Mouse (Mus musculus) heart, postnatal 10 days (tissue): ENCODE data around the gene Ppwd1. TPM values are rescaled to one million over a fixed set of nuclear protein-coding genes. Genes with fewer than 3 reads are reported as not detected.
"Not testable (repeated sequence)": the region's sequence is repeated elsewhere in the genome, so short reads cannot be mapped to it uniquely, and the experiment has no call there.

ENCODE experiments used
- DNase-seq, 2 experiments: peaks; one replicate each; pipeline ENCODE4 v3.0.0; 2021
- intact Hi-C: fragments of 180-260 bp; cut with DNase I; formaldehyde crosslinking; loops from one replicate; pipeline ENCODE4 v1.15.1; 2025
- total RNA-seq, 2 experiments: library from RNA; stranded (reverse); gene quantifications; 2 replicates each; pipeline ENCODE4 v1.2.3; 2021

The Ppwd1 gene
- total RNA-seq: 10 to 100 TPM in 1 of 2 experiments, 1 to 10 TPM in 1; 8.8 to 10.2 TPM

DNA sequence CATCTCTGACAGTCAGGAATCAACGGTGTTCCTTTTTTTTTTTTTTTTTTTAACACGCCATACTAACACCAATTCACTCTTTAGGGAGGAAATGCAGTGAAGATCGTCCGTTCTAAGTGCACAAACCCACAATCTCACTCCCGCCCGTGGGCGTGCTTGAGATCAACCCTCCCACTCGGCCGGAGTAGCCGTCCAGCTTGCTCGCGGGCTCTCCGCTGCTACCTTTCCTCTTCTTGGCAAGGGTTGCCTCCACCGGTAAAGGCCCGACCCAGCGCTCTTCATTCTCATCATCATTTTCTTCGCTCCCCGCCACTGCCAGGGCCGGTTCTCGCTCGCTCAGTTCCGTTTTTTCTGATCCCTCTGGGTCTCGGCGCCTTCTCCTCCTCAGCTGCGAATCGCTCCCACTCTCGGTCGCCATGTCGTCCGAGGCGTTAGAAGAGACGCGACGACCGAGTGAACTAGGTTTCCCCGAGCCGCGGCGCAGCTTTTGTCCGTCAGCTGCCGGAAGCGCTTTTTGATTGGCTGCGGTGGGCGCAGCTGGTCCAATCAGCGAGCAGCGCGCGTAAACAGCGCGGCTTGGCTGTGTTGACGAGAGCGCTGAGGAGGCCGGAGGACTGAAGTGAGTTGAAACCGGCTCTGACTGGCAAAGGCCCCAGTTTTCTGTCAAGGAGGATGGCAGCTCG, at the start of gene Ppwd1, which contains the start of gene Cenpk:
Gene Ppwd1 (minus strand): TSS at position 460 of the 683 bp plus-strand sequence.
Gene Cenpk (plus strand): TSS at position 228 of the 683 bp plus-strand sequence.
- intact Hi-C loops: loop anchor here (5.0 kb wide), 1 partner anchor 46 kb away; no protein-coding TSS in a partner anchor

DNA sequence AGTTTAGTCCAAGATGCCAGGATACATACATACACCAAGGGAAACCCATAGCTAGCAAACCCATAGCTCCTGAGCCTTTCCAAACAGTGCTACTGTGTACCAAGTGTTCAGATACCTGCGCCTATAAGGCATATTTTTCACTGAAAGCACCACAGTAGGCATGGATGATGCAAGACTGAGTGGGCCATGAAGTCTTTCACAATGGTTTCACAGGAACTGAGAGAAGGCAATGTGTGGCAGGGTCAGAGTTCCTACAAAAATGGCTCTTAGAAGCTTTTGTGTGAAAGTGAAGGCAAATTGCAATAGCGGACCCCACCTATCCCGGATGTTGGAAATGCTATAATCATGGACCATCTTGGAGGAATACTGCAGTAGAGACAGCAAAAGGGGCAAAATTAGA, 30.4 kb upstream of the Ppwd1 start:
- intact Hi-C loops: no loop called here
- no peak for DNase-seq

More for the DNA sequence above, at the start of gene Ppwd1, which contains the start of gene Cenpk:
- peak; percentile 98 to 99 for DNase-seq

DNA sequence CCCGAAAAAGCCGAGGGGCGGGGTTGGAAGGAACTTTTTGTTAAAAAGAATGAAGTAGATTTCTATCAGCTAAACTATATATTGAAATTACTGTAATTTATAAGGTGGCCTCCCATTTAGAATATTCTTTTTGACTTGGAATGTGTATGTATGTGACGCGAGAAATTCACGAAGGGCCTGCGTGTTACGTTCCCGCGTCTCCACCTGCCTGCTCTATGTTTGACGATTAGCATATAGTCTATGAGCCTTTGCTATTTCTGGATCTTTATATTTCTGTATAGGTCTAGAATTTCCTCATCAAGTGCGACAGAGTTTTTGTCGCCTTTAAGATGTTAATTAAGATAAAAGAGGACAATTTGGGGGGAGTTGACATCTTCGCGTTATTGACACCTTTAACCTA, 538 bp upstream of the Ppwd1 start:
- no peak for DNase-seq
- intact Hi-C loops: loop anchor here (5.0 kb wide), 1 partner anchor 47 kb away; no protein-coding TSS in a partner anchor

- no peak for DNase-seq
Observed at GRCm38 (mm10) chr13:104227478-104227877, 1.2 kb downstream of the Ppwd1 start.

DNA sequence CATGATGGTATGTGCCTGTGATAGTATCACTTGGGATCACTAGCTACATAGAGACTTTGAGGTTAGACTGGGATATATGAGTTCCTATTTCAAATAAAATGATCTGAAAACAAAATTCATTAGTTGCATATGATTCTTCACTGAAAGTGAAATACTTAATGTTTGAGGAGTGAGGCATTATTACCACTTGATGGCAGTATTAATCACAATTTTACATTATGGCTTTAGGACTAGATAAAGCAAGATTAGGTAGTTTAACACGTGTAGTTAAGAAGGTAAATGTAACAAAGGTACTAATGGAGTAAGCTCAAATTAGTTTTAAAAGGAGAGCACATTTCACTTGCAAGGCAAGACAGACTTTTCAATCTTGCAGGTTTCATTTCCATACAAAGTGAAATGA, 24.3 kb downstream of the Ppwd1 start:
- DNase-seq: no peak
- intact Hi-C loops: no loop called here

More at GRCm38 (mm10) chr13:104227478-104227877, 1.2 kb downstream of the Ppwd1 start:
- intact Hi-C loops: loop anchor here (5.0 kb wide), 1 partner anchor 45 kb away; no protein-coding TSS in a partner anchor

DNA sequence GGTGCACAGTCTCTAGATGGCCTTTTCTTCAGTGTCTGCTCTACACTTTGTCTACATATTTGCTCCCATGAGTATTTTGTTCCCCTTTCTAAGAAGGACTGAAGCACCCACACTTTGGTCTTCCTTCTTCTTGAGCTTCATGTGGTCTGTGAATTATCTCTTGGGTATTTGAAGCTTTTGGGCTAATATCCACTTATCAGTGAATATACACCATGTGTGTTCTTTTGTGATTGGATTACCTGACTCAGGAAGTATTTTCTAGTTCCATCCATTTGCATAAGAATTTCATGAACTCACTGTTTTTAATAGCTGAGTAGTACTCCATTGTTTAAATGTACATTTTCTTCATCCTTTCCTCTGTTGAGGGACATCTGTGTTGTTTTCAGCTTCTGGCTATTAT, 32.8 kb downstream of the Ppwd1 start:
- intact Hi-C loops, DNase-seq: not testable (repeated sequence)

DNA sequence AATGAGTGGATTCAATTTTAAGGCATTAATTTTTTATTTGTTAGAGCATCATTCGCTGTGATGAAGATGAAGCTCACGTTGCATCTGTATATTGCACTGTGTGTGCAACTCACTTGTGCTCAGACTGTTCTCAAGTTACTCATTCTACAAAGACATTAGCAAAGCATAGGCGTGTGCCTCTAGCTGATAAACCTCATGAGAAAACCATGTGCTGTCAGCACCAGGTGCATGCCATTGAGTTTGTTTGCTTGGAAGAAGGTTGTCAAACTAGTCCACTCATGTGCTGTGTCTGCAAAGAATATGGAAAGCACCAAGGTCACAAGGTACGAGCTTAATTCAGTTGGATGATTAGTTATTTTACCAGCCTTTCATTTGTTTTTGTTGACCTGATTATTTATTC, 41.3 kb downstream of the Ppwd1 start:
- DNase-seq: no peak
- intact Hi-C loops: no loop called here

- intact Hi-C loops: no loop called here
- DNase-seq: no peak
Observed at GRCm38 (mm10) chr13:104179176-104179888, 49.3 kb downstream of the Ppwd1 start.

GRCm38 (mm10) chr13:104178650-104179121, 50.0 kb downstream of the Ppwd1 start, which contains the start of gene Trim23:
Trim23 (plus strand) TSS chr13:104178797.
- peak; percentile 98 for DNase-seq
- intact Hi-C loops: no loop called here

GRCm38 (mm10) chr13:104177796-104178649, 50.6 kb downstream of the Ppwd1 start, which contains the start of gene Trappc13:
Trappc13 (minus strand) TSS chr13:104178469.
- intact Hi-C loops: no loop called here

DNA sequence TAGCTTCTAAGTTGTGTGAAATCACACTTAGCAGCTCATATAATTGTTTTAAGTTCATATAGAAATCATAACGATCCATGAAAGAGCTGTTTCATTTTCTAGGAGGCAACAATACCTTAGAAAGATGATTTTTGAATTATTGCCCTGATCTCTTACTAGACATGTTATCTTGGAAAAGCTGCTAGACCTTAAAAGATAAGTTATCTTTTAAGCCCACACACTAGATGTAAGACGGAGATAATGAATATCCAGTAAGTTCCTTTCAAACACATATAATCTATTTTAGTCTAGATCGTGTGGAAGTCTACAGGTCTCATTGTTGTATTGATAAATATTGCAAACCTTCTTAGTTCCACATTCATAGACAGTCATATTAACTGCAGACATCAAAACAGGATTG, 51.8 kb downstream of the Ppwd1 start:
- DNase-seq: no peak
- intact Hi-C loops: no loop called here

More at GRCm38 (mm10) chr13:104177796-104178649, 50.6 kb downstream of the Ppwd1 start, which contains the start of gene Trappc13:
- DNase-seq: no peak

DNA sequence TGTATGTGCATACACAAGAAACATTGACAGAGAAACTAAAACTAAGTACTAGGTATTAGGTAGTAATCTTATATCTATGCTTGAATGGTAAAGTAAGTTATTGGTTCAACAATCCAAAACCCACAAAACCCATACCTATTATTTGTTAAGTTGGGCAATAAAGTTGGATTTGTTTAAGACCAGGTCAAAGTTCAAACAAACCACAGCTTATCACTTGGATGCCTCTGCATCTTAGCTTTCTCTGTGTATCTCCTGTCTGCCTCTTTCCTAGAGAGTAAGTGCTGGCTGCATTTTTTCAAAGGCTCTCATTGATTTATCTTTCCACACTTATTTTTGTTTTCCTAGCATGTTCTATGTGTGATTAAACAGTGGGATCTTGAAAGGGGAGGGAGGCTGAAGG, 56.1 kb downstream of the Ppwd1 start:
- no peak for DNase-seq
- intact Hi-C loops: no loop called here

DNA sequence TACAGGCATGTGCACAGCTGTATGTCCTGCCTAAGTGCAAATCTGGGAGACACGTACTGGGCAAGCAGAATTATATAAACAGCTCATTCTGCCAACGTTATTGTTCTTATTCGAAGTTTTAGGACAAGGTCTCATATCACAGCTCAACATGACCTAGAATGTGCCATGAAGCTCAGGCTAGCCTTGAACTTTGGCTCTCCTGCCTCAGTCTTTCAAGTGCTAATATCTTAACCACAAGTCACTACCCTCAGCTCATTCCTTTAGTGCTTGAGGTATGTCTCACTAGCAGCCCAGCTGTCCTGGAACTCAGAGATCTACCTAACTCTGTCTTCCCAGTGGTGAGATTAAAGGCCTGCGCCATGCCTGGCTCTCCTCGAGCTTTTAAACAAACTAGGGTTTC, 56.9 kb downstream of the Ppwd1 start:
- DNase-seq: no peak
- intact Hi-C loops: no loop called here

DNA sequence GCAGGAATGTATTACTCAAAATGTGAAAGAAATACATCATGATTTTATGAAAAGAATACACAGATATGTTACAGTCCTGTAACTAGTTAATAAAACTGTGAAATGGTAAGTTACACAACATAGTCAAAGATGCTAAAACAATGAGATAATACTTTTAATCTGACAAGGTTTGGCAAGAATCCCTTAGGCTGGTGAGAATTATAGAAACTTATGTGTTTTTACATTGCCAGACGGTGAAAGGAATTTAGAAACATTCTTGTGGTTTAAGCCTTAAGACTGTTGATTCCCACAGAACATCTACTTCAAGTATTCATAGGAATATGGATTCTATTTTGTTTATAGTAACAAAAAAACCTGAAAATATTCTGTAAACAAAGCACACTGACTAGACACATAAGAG, 73.0 kb downstream of the Ppwd1 start:
- intact Hi-C loops: no loop called here
- no peak for DNase-seq

Other genes starting within 250 kb of the Ppwd1 start
- 10 to 100 TPM; 21.6 to 21.8 TPM for gene Nln, start 119.2 kb downstream of the Ppwd1 start, total RNA-seq
- gene Sgtb, start 119.1 kb downstream of the Ppwd1 start, total RNA-seq: 1 to 10 TPM; 2.0 to 2.1 TPM
- gene Trappc13, start 50.4 kb downstream of the Ppwd1 start, total RNA-seq: 10 to 100 TPM; 34.4 to 37.4 TPM
- gene Trim23, start 50.0 kb downstream of the Ppwd1 start, total RNA-seq: 10 to 100 TPM; 19.6 to 20.7 TPM
- 1 to 10 TPM; 3.8 to 5.5 TPM for gene Cenpk, start 232 bp downstream of the Ppwd1 start, total RNA-seq
- 1 to 10 TPM; 6.5 to 9.6 TPM for gene Adamts6, start 59.0 kb upstream of the Ppwd1 start, total RNA-seq